Mouse (Mus musculus): ENCODE measurements around the gene Gm28041.
A peak's percentile ranks its signal among the peaks of the same experiment; 100 is the strongest.

The Gm28041 gene

GRCm38 (mm10) chr13:67360131-67360744, 15.3 kb downstream of the Gm28041 start, which contains the start of the genes Gm28044 and Zfp953:
Gene Gm28044, minus strand, starts transcription at chr13:67360536.
Gene Zfp953, minus strand, starts transcription at chr13:67360605.
- H3K36me3 ChIP-seq (ENCODE audit: insufficient read depth, low read length) = no peaks in the 10 kb centered on the region
- H3K4me3 ChIP-seq (replicated peaks; ENCODE audit: low read length) = peak within 1 kb of the TSS; percentile 90
- H3K27me3 ChIP-seq (ENCODE audit: insufficient read depth, low read length) = no peaks in the 10 kb centered on the region
- TF ChIP-seq CTCF (conservative IDR thresholded peaks at IDR 0.05; ENCODE audit: low read length) = no peak; the same call in 1 of the 2 replicates
- TF ChIP-seq NANOG (IDR thresholded peaks at IDR 0.05; ENCODE audit: borderline replicate concordance, low read length) = no peak
- TF ChIP-seq POU5F1 (IDR thresholded peaks at IDR 0.05; ENCODE audit: borderline replicate concordance, low read length) = no peak
- peaks cover 7% of the 10 kb centered on the region for H3K4me1 ChIP-seq (replicated peaks; ENCODE audit: low read depth, low read length)
- H3K9me3 ChIP-seq (ENCODE audit: low read length) = no peaks in the 10 kb centered on the region

GRCm38 (mm10) chr13:67351854-67352253, 23.7 kb downstream of the Gm28041 start:
- H3K4me3 ChIP-seq (replicated peaks; ENCODE audit: low read length) = no peak overlapping the region
- TF ChIP-seq POU5F1 (IDR thresholded peaks at IDR 0.05; ENCODE audit: borderline replicate concordance, low read length) (no peak), CTCF (conservative IDR thresholded peaks at IDR 0.05; ENCODE audit: low read length) (no peak), NANOG (IDR thresholded peaks at IDR 0.05; ENCODE audit: borderline replicate concordance, low read length) (no peak)
- no peaks in the 10 kb centered on the region for H3K27me3 ChIP-seq (ENCODE audit: insufficient read depth, low read length)
- no peaks in the 10 kb centered on the region for H3K36me3 ChIP-seq (ENCODE audit: insufficient read depth, low read length)
- no peaks in the 10 kb centered on the region for H3K9me3 ChIP-seq (ENCODE audit: low read length)
- no peaks in the 10 kb centered on the region; the same call in 1 of the 2 replicates for H3K4me1 ChIP-seq (replicated peaks; ENCODE audit: low read depth, low read length)

GRCm38 (mm10) chr13:67343422-67343821, 32.1 kb downstream of the Gm28041 start:
- Histone ChIP-seq H3K36me3 (ENCODE audit: insufficient read depth, low read length) (peaks cover 34% of the 10 kb centered on the region), H3K27me3 (ENCODE audit: insufficient read depth, low read length) (no peaks in the 10 kb centered on the region), H3K9me3 (ENCODE audit: low read length) (peaks cover 11% of the 10 kb centered on the region), H3K4me3 (replicated peaks; ENCODE audit: low read length) (no peak overlapping the region), H3K4me1 (replicated peaks; ENCODE audit: low read depth, low read length) (no peaks in the 10 kb centered on the region)
- no peak for TF ChIP-seq CTCF (conservative IDR thresholded peaks at IDR 0.05; ENCODE audit: low read length)
- no peak for TF ChIP-seq NANOG (IDR thresholded peaks at IDR 0.05; ENCODE audit: borderline replicate concordance, low read length)

GRCm38 (mm10) chr13:67332877-67333276, 42.7 kb downstream of the Gm28041 start:
- TF ChIP-seq NANOG (IDR thresholded peaks at IDR 0.05; ENCODE audit: borderline replicate concordance, low read length) (no peak), POU5F1 (IDR thresholded peaks at IDR 0.05; ENCODE audit: borderline replicate concordance, low read length) (no peak), CTCF (conservative IDR thresholded peaks at IDR 0.05; ENCODE audit: low read length) (no peak)
- Histone ChIP-seq H3K4me1 (replicated peaks; ENCODE audit: low read depth, low read length) (peaks cover 12% of the 10 kb centered on the region), H3K27me3 (ENCODE audit: insufficient read depth, low read length) (peaks cover 5% of the 10 kb centered on the region; the same call in 1 of the 2 replicates), H3K36me3 (ENCODE audit: insufficient read depth, low read length) (no peaks in the 10 kb centered on the region), H3K4me3 (replicated peaks; ENCODE audit: low read length) (peak overlapping the region; percentile 71), H3K9me3 (ENCODE audit: low read length) (no peaks in the 10 kb centered on the region)

GRCm38 (mm10) chr13:67332019-67332724, 43.4 kb downstream of the Gm28041 start, which contains the start of gene Zfp595:
Gene Zfp595, minus strand, starts transcription at chr13:67332570.
- TF ChIP-seq CTCF (conservative IDR thresholded peaks at IDR 0.05; ENCODE audit: low read length) = peak; percentile 47
- no peak for TF ChIP-seq NANOG (IDR thresholded peaks at IDR 0.05; ENCODE audit: borderline replicate concordance, low read length)
- Histone ChIP-seq H3K4me1 (replicated peaks; ENCODE audit: low read depth, low read length) (peaks cover 12% of the 10 kb centered on the region), H3K9me3 (ENCODE audit: low read length) (no peaks in the 10 kb centered on the region), H3K4me3 (replicated peaks; ENCODE audit: low read length) (peak within 1 kb of the TSS; percentile 71), H3K36me3 (ENCODE audit: insufficient read depth, low read length) (no peaks in the 10 kb centered on the region), H3K27me3 (ENCODE audit: insufficient read depth, low read length) (peaks cover 5% of the 10 kb centered on the region; the same call in 1 of the 2 replicates)

- Histone ChIP-seq H3K36me3 (ENCODE audit: insufficient read depth, low read length) (no peaks in the 10 kb centered on the region), H3K4me1 (replicated peaks; ENCODE audit: low read depth, low read length) (peaks cover 14% of the 10 kb centered on the region), H3K4me3 (replicated peaks; ENCODE audit: low read length) (peak overlapping the region; percentile 91), H3K9me3 (ENCODE audit: low read length) (no peaks in the 10 kb centered on the region), H3K27me3 (ENCODE audit: insufficient read depth, low read length) (no peaks in the 10 kb centered on the region)
- TF ChIP-seq CTCF (conservative IDR thresholded peaks at IDR 0.05; ENCODE audit: low read length) (no peak), POU5F1 (IDR thresholded peaks at IDR 0.05; ENCODE audit: borderline replicate concordance, low read length) (no peak), NANOG (IDR thresholded peaks at IDR 0.05; ENCODE audit: borderline replicate concordance, low read length) (no peak)
These were observed 68.8 kb downstream of the Gm28041 start for GRCm38 (mm10) chr13:67306718-67307117.

GRCm38 (mm10) chr13:67305822-67306672, 69.5 kb downstream of the Gm28041 start, which contains the start of gene Zfp457:
Gene Zfp457, minus strand, starts transcription at chr13:67306485.
- H3K4me1 ChIP-seq (replicated peaks; ENCODE audit: low read depth, low read length) = peaks cover 14% of the 10 kb centered on the region
- peak within 1 kb of the TSS; percentile 91 for H3K4me3 ChIP-seq (replicated peaks; ENCODE audit: low read length)
- no peaks in the 10 kb centered on the region for H3K27me3 ChIP-seq (ENCODE audit: insufficient read depth, low read length)
- H3K36me3 ChIP-seq (ENCODE audit: insufficient read depth, low read length) = no peaks in the 10 kb centered on the region
- H3K9me3 ChIP-seq (ENCODE audit: low read length) = no peaks in the 10 kb centered on the region
- TF ChIP-seq CTCF (conservative IDR thresholded peaks at IDR 0.05; ENCODE audit: low read length) (no peak), POU5F1 (IDR thresholded peaks at IDR 0.05; ENCODE audit: borderline replicate concordance, low read length) (no peak), NANOG (IDR thresholded peaks at IDR 0.05; ENCODE audit: borderline replicate concordance, low read length) (no peak)
